Mouse (Mus musculus): Measurements from ENCODE around the gene Txlnb. TPM values are rescaled to one million over a fixed set of nuclear protein-coding genes. Genes with fewer than 3 reads are reported as not detected.

Txlnb gene
- polyA plus RNA-seq, 1 experiment from 2014 or later: 2.6 TPM

Other genes with a start within 250 kb of the Txlnb start
- 86.3 and 101 TPM in 2 replicates for gene Cited2, start 73.0 kb upstream of the Txlnb start, polyA plus RNA-seq (2015; fragmentation: Nextera tagmentation; extraction: Ambion mirVana)
- 4.8 and 5.4 TPM in 2 replicates for gene Heca, start 151.8 kb downstream of the Txlnb start, polyA plus RNA-seq (2015; fragmentation: Nextera tagmentation; extraction: Ambion mirVana)
- 110 and 114 TPM in 2 replicates for gene Abracl, start 227.1 kb downstream of the Txlnb start, polyA plus RNA-seq (2015; fragmentation: Nextera tagmentation; extraction: Ambion mirVana)

All from hindbrain, embryonic 13.5 days (tissue).